Mouse (Mus musculus) neural tube, embryonic 15.5 days (tissue): Measurements from ENCODE around the gene Dennd1a. TPM values are rescaled to one million over a fixed set of nuclear protein-coding genes. Genes with fewer than 3 reads are reported as not detected.

Source experiments
- ATAC-seq: fragments of 200-750 bp; cut with Nextera tagmentation; 2 replicates; pipeline ENCODE4 v1.8.0; 2017; ENCODE audit warnings: mild to moderate bottlenecking, moderate TSS enrichment, moderate library complexity; ENCODE audit not compliant: low FRiP score
- H3K27ac ChIP-seq: fragments of 300-500 bp; sonication (generic); replicated peaks from 2 replicates; pipeline ENCODE4 v1.5.1; 2015; ENCODE audit warnings: mild to moderate bottlenecking, inconsistent platforms
- H3K27me3 ChIP-seq: fragments of 300-500 bp; sonication (generic); replicated peaks from 2 replicates; pipeline ENCODE4 v1.6.1; 2015; ENCODE audit warnings: inconsistent platforms
- H3K36me3 ChIP-seq: fragments of 300-500 bp; sonication (generic); 2 replicates; pipeline ENCODE4 v1.6.1; 2015; ENCODE audit warnings: inconsistent platforms
- H3K4me1 ChIP-seq: fragments of 300-500 bp; sonication (generic); 2 replicates; pipeline ENCODE4 v1.6.1; 2015; ENCODE audit warnings: inconsistent platforms
- H3K4me2 ChIP-seq: fragments of 300-500 bp; sonication (generic); 2 replicates; pipeline ENCODE4 v1.6.1; 2015; ENCODE audit warnings: inconsistent platforms, mild to moderate bottlenecking, moderate library complexity
- H3K4me3 ChIP-seq: fragments of 300-500 bp; sonication (generic); replicated peaks from 2 replicates; pipeline ENCODE4 v1.5.1; 2015; ENCODE audit warnings: mild to moderate bottlenecking, inconsistent platforms
- H3K9ac ChIP-seq: fragments of 300-500 bp; sonication (generic); replicated peaks from 2 replicates; pipeline ENCODE4 v1.6.1; 2015; ENCODE audit warnings: mild to moderate bottlenecking, inconsistent platforms
- H3K9me3 ChIP-seq: fragments of 300-500 bp; sonication (generic); replicated peaks from 2 replicates; pipeline ENCODE4 v1.6.1; 2016; ENCODE audit warnings: inconsistent platforms
- WGBS: fragments of 180-500 bp; shearing (Covaris S2); methylation state at CpG from one replicate; pipeline ENCODE4 v1.1.7; 2015; ENCODE audit warnings: mixed read lengths; 5-methylcytosine and 5-hydroxymethylcytosine counted together
- microRNA-seq: library from miRNA; unstranded; fragments of <30 nt; microRNA quantifications from one replicate; pipeline ENCODE4, GENCODE M21; 2017
- polyA plus RNA-seq: library from polyadenylated mRNA; unstranded; fragments of >200 nt; fragmentation: Nextera tagmentation; extraction: Ambion mirVana; gene quantifications from 2 replicates; pipeline ENCODE4 v1.2.1, GENCODE M21; 2015

Dennd1a gene
- polyA plus RNA-seq, 1 experiment from 2014 or later = 17.0 TPM

DNA sequence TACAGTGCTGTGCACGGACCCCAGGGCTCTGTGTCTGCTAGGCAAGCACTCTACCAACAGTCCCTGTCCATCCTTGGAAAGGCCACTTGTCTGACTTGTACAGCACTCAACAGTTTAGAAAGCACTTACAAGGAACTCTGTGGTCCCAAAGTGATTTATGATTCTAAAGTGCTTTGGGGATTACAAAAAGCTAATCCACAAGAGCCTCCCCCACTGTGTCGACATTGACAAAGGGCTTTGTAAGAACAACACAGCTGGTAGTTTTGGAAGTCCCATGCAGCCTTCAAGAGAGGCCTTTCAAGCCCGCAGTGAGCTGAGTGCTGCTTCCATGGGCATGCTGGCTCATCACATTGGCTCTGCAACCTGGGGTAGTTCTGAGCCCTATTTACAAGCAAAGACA, 523.6 kb downstream of the Dennd1a start:
- no peaks in the 10 kb centered on the region for H3K27me3 ChIP-seq
- H3K4me3 ChIP-seq = no peak overlapping the region
- ATAC-seq = no peak
- H3K9me3 ChIP-seq = no peaks in the 10 kb centered on the region
- H3K36me3 ChIP-seq = no peaks in the 10 kb centered on the region
- 6% methylated on average over 3 of the region's 3 CpGs for WGBS
- H3K27ac ChIP-seq = no peak overlapping the region
- peaks cover 50% of the 10 kb centered on the region for H3K4me1 ChIP-seq
- H3K4me2 ChIP-seq = no peak overlapping the region
- H3K9ac ChIP-seq = no peak overlapping the region

DNA sequence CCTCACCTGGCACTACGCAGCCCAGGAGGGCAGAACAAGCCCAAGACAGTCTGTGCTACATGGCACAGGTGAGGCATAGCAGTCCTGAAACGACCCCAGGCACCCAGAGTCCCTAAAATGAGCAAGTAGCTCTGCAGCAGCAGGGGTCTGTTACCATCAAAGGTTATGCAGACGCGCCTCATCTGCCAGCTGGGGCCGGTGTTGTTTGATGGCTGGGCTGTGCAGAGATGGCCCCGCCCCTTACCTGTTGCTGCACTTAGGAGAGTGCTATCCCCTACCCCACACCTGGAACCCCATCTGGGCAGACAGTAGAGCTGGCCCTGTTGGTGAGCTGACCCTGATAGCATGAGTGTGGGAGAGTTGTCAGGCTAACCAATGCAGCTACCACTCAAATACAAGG, 526.6 kb downstream of the Dennd1a start:
- Histone ChIP-seq H3K27ac (no peak overlapping the region), H3K4me3 (no peak overlapping the region), H3K4me2 (no peak overlapping the region), H3K9me3 (no peaks in the 10 kb centered on the region), H3K27me3 (no peaks in the 10 kb centered on the region), H3K9ac (no peak overlapping the region), H3K4me1 (peaks cover 38% of the 10 kb centered on the region), H3K36me3 (no peaks in the 10 kb centered on the region)
- ATAC-seq = no peak
- WGBS = 32% methylated on average over 6 of the region's 6 CpGs

DNA sequence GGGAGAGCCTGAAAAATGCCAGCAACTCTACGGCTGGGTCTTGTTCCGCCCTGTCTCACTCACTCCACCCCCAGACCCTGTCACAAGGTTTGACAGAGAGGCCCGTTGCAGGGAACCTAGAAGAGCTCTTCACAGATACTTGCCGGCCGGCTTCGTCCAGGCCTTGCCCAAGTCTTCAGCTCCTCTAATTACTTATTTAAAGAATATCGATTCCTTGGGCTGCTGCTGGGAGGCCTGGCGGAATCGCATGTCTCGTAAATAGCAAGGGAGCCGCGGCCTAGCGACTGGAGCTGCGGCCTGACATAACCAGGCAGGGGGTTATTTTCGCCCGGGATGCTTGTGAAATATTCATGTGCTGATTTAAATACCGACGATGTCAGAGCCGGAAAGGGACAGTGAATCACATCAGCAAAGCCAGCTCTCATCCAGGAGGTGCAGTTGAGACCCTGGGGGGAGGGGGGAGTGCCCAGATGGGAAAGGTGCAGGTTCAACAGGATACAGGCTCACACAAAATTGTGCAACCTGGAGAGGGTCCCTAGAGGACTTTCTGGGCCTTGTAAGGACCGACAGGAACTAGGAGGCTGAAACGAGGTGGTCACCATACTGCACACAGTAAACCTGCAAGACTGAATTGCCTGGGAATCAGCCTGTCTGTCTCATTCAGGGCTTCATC, 528.7 kb downstream of the Dennd1a start:
- H3K9me3 ChIP-seq = no peaks in the 10 kb centered on the region
- peak overlapping the region; percentile 30; the same call in 1 of the 2 replicates for H3K4me2 ChIP-seq
- 10% methylated on average over 21 of the region's 21 CpGs for WGBS
- H3K27ac ChIP-seq = peak overlapping the region; percentile 41; the same call in 1 of the 2 replicates
- 0 out of 2 replicates have a peak, but pooled peaks have one; percentile 30 for ATAC-seq
- no peaks in the 10 kb centered on the region for H3K27me3 ChIP-seq
- no peaks in the 10 kb centered on the region for H3K36me3 ChIP-seq
- peaks cover 23% of the 10 kb centered on the region for H3K4me1 ChIP-seq
- H3K4me3 ChIP-seq = no peak overlapping the region
- 0 out of 2 replicates have a peak overlapping the region, but pooled peaks have one; percentile 20 for H3K9ac ChIP-seq

DNA sequence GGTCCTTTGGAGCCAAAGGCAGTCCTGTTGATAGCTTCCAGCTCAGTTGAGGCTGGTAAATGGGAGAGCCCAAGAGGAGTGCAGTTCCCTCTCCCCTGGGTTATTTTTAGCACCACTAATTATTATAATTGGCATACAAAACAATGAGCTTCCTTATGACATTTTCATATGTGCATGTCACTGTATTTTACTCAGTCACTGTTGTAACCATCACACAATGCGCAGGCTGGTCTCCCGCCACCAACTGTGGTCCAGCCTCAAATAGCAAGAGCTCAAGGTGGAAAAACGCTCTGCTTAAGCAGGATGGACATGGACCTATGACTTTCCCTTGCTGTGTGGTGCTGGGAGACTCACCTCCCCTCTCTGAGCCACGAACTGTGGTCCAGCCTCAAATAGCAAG, 529.4 kb downstream of the Dennd1a start:
- no peak overlapping the region for H3K27ac ChIP-seq
- 0 out of 2 replicates have a peak overlapping the region, but pooled peaks have one; percentile 30 for H3K4me2 ChIP-seq
- WGBS = 85% methylated on average over 4 of the region's 4 CpGs
- no peak overlapping the region for H3K4me3 ChIP-seq
- H3K9me3 ChIP-seq = no peaks in the 10 kb centered on the region
- H3K27me3 ChIP-seq = no peaks in the 10 kb centered on the region
- H3K9ac ChIP-seq = no peak overlapping the region
- no peak for ATAC-seq
- peaks cover 22% of the 10 kb centered on the region for H3K4me1 ChIP-seq
- no peaks in the 10 kb centered on the region for H3K36me3 ChIP-seq

DNA sequence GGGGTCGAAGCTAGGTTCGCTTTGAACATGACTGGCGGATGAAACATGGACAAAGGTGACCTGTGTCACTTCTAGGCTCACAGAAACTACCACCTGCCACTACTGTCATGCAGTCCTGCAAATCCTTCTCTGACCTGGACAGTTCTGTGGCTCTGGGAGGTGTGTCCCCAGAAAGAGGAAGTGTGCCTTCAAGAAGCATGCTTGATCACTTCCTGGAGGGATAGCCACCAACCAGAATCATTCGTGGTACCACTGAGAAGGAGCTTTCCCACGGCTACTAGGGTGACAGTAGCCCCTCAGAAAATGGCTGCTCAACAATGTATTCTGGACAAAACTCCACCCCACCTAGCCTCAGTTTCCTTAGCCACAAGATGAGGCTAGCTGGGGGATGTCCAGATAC, 530.2 kb downstream of the Dennd1a start:
- Histone ChIP-seq H3K9ac (no peak overlapping the region), H3K27ac (no peak overlapping the region), H3K27me3 (no peaks in the 10 kb centered on the region), H3K9me3 (no peaks in the 10 kb centered on the region), H3K4me1 (peaks cover 22% of the 10 kb centered on the region), H3K4me3 (no peak overlapping the region), H3K4me2 (no peak overlapping the region), H3K36me3 (no peaks in the 10 kb centered on the region)
- no peak for ATAC-seq
- WGBS = 94% methylated on average over 5 of the region's 5 CpGs

DNA sequence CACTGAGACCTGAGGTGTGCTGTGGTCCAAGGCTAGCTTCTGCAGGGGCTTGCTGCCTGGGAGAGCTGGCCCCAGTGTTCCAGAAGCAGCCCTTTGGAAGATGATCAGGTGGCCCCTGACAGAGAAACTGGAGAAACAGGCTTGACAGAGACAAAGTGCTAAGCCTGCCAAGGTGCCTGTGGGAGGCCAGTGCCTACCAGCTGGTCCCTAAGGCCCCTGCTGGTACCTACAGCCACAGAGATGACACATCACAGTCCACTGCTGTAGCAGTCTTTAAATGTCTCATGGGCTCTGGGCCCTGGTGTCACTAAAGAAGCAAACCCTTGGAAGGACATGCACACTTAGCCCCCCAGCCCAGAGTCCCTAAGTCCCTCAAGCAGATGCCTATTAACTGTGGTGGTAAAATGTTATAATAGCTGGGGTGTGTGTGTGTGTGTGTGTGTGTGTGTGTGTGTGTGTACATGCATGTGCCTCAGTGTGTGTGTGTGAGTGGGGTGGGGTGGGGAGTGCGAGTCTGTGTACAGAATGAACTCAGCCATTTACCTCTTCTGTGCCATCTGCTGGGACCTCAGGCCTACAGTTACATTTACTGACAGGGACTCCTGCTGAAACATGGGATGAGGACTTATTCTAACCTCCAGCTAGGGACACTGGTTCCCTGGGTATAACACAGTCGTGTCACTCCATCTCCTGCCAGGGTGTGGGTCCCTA, 530.8 kb downstream of the Dennd1a start:
- peaks cover 22% of the 10 kb centered on the region for H3K4me1 ChIP-seq
- H3K4me3 ChIP-seq = no peak overlapping the region
- no peaks in the 10 kb centered on the region for H3K36me3 ChIP-seq
- ATAC-seq = no peak
- H3K9me3 ChIP-seq = no peaks in the 10 kb centered on the region
- H3K27me3 ChIP-seq = no peaks in the 10 kb centered on the region
- WGBS = 77% methylated on average over 2 of the region's 2 CpGs
- no peak overlapping the region for H3K4me2 ChIP-seq
- no peak overlapping the region for H3K27ac ChIP-seq
- H3K9ac ChIP-seq = no peak overlapping the region

DNA sequence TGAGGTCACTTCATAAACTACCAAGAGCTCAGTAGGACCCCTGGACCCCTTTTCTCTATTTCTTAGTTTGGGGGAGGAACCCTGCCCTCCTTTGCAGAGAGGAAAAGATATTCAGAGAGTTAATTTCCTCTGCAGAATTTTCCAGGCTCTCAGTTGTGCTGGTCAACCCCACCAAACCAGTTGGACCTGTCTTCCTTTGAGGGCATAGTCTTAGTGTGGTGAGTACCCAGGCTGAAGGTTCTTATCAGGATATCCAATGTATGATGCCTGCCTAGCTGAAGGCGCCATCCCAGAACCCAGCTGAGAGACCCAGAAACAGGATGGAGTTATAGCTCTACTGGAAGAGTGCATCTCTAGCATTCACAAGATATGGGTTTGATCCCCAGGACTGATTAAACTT, 536.1 kb downstream of the Dennd1a start:
- peaks cover 19% of the 10 kb centered on the region for H3K4me1 ChIP-seq
- H3K36me3 ChIP-seq = no peaks in the 10 kb centered on the region
- H3K9ac ChIP-seq = no peak overlapping the region
- H3K4me2 ChIP-seq = no peak overlapping the region
- ATAC-seq = no peak
- WGBS = 97% methylated on average over 1 of the region's 1 CpGs
- H3K4me3 ChIP-seq = no peak overlapping the region
- no peak overlapping the region for H3K27ac ChIP-seq
- no peaks in the 10 kb centered on the region for H3K9me3 ChIP-seq
- H3K27me3 ChIP-seq = no peaks in the 10 kb centered on the region

DNA sequence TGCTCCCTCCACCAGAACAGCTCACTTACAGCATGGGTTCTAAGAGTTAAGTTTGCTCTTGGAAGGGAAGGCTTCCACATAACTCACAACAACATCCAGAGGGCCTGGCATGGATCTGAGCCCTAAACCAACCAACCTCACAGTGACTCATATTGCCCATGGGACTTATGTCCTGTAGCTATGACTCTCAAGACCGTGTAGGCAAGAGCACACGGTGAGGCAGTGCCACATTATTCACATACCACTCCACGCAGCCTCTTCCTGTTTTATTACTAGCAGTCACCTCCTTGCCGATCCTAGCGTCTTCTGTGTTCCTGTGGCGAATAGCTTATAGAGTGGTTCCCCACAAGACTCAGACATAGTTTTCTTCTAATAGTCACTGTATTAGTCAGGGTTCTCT, 537.9 kb downstream of the Dennd1a start:
- no peak overlapping the region for H3K4me2 ChIP-seq
- no peak overlapping the region for H3K4me3 ChIP-seq
- H3K9me3 ChIP-seq = no peaks in the 10 kb centered on the region
- WGBS = 65% methylated on average over 6 of the region's 6 CpGs
- no peak overlapping the region for H3K9ac ChIP-seq
- peaks cover 17% of the 10 kb centered on the region for H3K4me1 ChIP-seq
- no peaks in the 10 kb centered on the region for H3K36me3 ChIP-seq
- H3K27ac ChIP-seq = no peak overlapping the region
- H3K27me3 ChIP-seq = no peaks in the 10 kb centered on the region
- ATAC-seq = no peak

Small RNA genes lying within 50 kb of the gene (microRNA-seq; reads per million reads assigned to microRNA genes)
- not detected for gene Gm44455

Other genes starting within 250 kb of the Dennd1a start
- 1.6 and 3.0 TPM in 2 replicates for gene Lhx2, start 51.9 kb upstream of the Dennd1a start, polyA plus RNA-seq
- 51.0 and 57.5 TPM in 2 replicates for gene Nek6, start 224.3 kb upstream of the Dennd1a start, polyA plus RNA-seq